Mouse (Mus musculus): ENCODE data around the gene Srf. TPM values are rescaled to one million over a fixed set of nuclear protein-coding genes. Genes with fewer than 3 reads are reported as not detected.

Gene Srf
- polyA plus RNA-seq, 1 experiment from 2014 or later: 25.2 TPM

GRCm38 (mm10) chr17:46519971-46520370 lies 36.0 kb downstream of the Srf start:
- peak overlapping the region; percentile 49 for H3K4me3 ChIP-seq (ENCODE audit: inconsistent target)
- H3K27ac ChIP-seq: no peak overlapping the region
- peaks cover 5% of the 10 kb centered on the region; the same call in 1 of the 2 replicates for H3K36me3 ChIP-seq (ENCODE audit: inconsistent target)
- 85% methylated on average over 10 of the region's 10 CpGs for WGBS (ENCODE audit: missing documents)
- H3K79me2 ChIP-seq (ENCODE audit: inconsistent target): peaks cover 6% of the 10 kb centered on the region; the same call in 1 of the 2 replicates

- H3K27ac ChIP-seq: no peak overlapping the region
- no peaks in the 10 kb centered on the region for H3K79me2 ChIP-seq (ENCODE audit: inconsistent target)
- 83% methylated on average over 2 of the region's 2 CpGs for WGBS (ENCODE audit: missing documents)
- H3K4me3 ChIP-seq (ENCODE audit: inconsistent target): no peak overlapping the region
- H3K36me3 ChIP-seq (ENCODE audit: inconsistent target): no peaks in the 10 kb centered on the region
These were observed 42.6 kb downstream of the Srf start for GRCm38 (mm10) chr17:46513329-46513728.

GRCm38 (mm10) chr17:46511059-46511710 lies 44.8 kb downstream of the Srf start:
- Histone ChIP-seq H3K79me2 (ENCODE audit: inconsistent target) (no peaks in the 10 kb centered on the region), H3K27ac (no peak overlapping the region), H3K36me3 (ENCODE audit: inconsistent target) (no peaks in the 10 kb centered on the region), H3K4me3 (ENCODE audit: inconsistent target) (no peak overlapping the region)
- whole genome bisulfite sequencing (ENCODE audit: missing documents): 81% methylated on average over 11 of the region's 11 CpGs

- Histone ChIP-seq H3K36me3 (ENCODE audit: inconsistent target) (no peaks in the 10 kb centered on the region), H3K4me3 (ENCODE audit: inconsistent target) (no peak overlapping the region), H3K27ac (no peak overlapping the region), H3K79me2 (ENCODE audit: inconsistent target) (no peaks in the 10 kb centered on the region)
- WGBS (ENCODE audit: missing documents): 92% methylated on average over 3 of the region's 3 CpGs
These were observed 50.4 kb downstream of the Srf start for GRCm38 (mm10) chr17:46505617-46506016.

- no peak overlapping the region for H3K4me3 ChIP-seq (ENCODE audit: inconsistent target)
These were observed 51.9 kb downstream of the Srf start for GRCm38 (mm10) chr17:46503847-46504638.

DNA sequence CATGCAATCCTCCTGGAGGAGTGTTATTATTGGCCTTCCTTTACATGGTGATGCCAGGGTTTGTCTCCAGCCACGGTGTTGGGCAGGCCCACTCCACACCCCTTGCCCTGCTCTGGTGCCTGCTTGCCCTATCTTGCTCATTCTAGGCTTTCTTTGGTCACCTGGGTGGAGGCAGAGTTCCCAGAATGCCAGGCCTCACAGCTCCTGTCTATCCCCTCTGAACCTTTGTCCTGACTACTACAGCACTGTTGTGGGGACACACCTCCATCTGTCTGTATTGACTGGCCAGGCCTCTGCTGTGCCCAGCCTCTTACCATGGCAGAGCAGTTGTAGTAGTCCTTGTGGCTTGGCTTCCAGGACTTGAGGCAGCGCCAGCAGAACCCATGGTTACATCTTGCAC lies 53.2 kb downstream of the Srf start:
- no peak overlapping the region for H3K4me3 ChIP-seq (ENCODE audit: inconsistent target)
- WGBS (ENCODE audit: missing documents): 95% methylated on average over 2 of the region's 2 CpGs
- no peaks in the 10 kb centered on the region for H3K36me3 ChIP-seq (ENCODE audit: inconsistent target)
- H3K27ac ChIP-seq: no peak overlapping the region
- H3K79me2 ChIP-seq (ENCODE audit: inconsistent target): no peaks in the 10 kb centered on the region

More at GRCm38 (mm10) chr17:46503847-46504638, 51.9 kb downstream of the Srf start:
- Histone ChIP-seq H3K36me3 (ENCODE audit: inconsistent target) (no peaks in the 10 kb centered on the region), H3K27ac (no peak overlapping the region), H3K79me2 (ENCODE audit: inconsistent target) (no peaks in the 10 kb centered on the region)
- WGBS (ENCODE audit: missing documents): 96% methylated on average over 14 of the region's 14 CpGs

Other genes with a start within 250 kb of the Srf start
- gene Abcc10, start 227.8 kb downstream of the Srf start, polyA plus RNA-seq (2018): 1.8 to 3.9 TPM (median 2.4 TPM) in 3 replicates
- 6.7 to 12.9 TPM (median 11.8 TPM) in 3 replicates for gene Zfp318, start 172.4 kb downstream of the Srf start, polyA plus RNA-seq (2018)
- gene Crip3, start 127.2 kb downstream of the Srf start, polyA plus RNA-seq (2018): not detected in 3 replicates
- not detected in 3 replicates for gene Slc22a7, start 117.7 kb downstream of the Srf start, polyA plus RNA-seq (2018)
- not detected in 3 replicates for gene Ttbk1, start 68.5 kb downstream of the Srf start, polyA plus RNA-seq (2018)
- 0.57 to 9.8 TPM (median 0.97 TPM) in 3 replicates for gene Dnph1, start 59.5 kb downstream of the Srf start, polyA plus RNA-seq (2018)
- gene Cul9, start 9.8 kb downstream of the Srf start, polyA plus RNA-seq (2018): 8.0 to 13.4 TPM (median 8.8 TPM) in 3 replicates
- gene Ptk7, start 73.3 kb upstream of the Srf start, polyA plus RNA-seq (2018): 0.04 to 0.14 TPM in 2 of 3 replicates, not detected in the other
- 41.6 to 48.1 TPM (median 47.7 TPM) in 3 replicates for gene Klc4, start 89.8 kb upstream of the Srf start, polyA plus RNA-seq (2018)
- 34.1 to 78.8 TPM (median 41.5 TPM) in 3 replicates for gene Mrpl2, start 90.1 kb upstream of the Srf start, polyA plus RNA-seq (2018)
- 6.2 to 8.8 TPM (median 7.3 TPM) in 3 replicates for gene Cul7, start 94.2 kb upstream of the Srf start, polyA plus RNA-seq (2018)
- 30.5 to 52.1 TPM (median 39.7 TPM) in 3 replicates for gene Rrp36, start 118.2 kb upstream of the Srf start, polyA plus RNA-seq (2018)
- gene Mea1, start 122.6 kb upstream of the Srf start, polyA plus RNA-seq (2018): 85.2 to 104 TPM (median 96.1 TPM) in 3 replicates
- 30.1 to 44.5 TPM (median 33.9 TPM) in 3 replicates for gene Klhdc3, start 124.7 kb upstream of the Srf start, polyA plus RNA-seq (2018)
- gene Ppp2r5d, start 148.9 kb upstream of the Srf start, polyA plus RNA-seq (2018): 21.4 to 43.0 TPM (median 30.6 TPM) in 3 replicates
- 6.9 to 22.0 TPM (median 14.2 TPM) in 3 replicates for gene Pex6, start 155.3 kb upstream of the Srf start, polyA plus RNA-seq (2018)
- 0.32 TPM in 1 of 3 replicates, not detected in the others for gene Gnmt, start 173.0 kb upstream of the Srf start, polyA plus RNA-seq (2018)
- gene Cnpy3, start 196.0 kb upstream of the Srf start, polyA plus RNA-seq (2018): 79.0 to 118 TPM (median 88.6 TPM) in 3 replicates
- not detected in 3 replicates for gene Ptcra, start 207.5 kb upstream of the Srf start, polyA plus RNA-seq (2018)
- gene 2310039H08Rik, start 216.5 kb upstream of the Srf start, polyA plus RNA-seq (2018): 7.4 to 12.7 TPM (median 10.2 TPM) in 3 replicates
- 64.6 to 81.8 TPM (median 70.4 TPM) in 3 replicates for gene Rpl7l1, start 226.5 kb upstream of the Srf start, polyA plus RNA-seq (2018)